Mouse (Mus musculus): Measurements from ENCODE around the gene Ly6g6d. TPM values are rescaled to one million over a fixed set of nuclear protein-coding genes. Genes with fewer than 3 reads are reported as not detected.

The Ly6g6d gene
- polyA plus RNA-seq, 1 experiment from 2014 or later = 1.5 TPM

- Histone ChIP-seq H3K36me3 (ENCODE audit: control insufficient read depth, insufficient read depth, low read length) (peaks cover 10% of the 10 kb centered on the region), H3K27ac (ENCODE audit: low read depth, low read length) (peak within 1 kb of the TSS; percentile 86)
- under 1% methylated on average over 49 of the region's 50 CpGs for WGBS
Measured at GRCm38 (mm10) chr17:35121143-35121799, 43.4 kb upstream of the Ly6g6d start, which contains the start of gene Gpank1. Gpank1 (plus strand) TSS chr17:35121455.

GRCm38 (mm10) chr17:35120745-35121142, 42.9 kb upstream of the Ly6g6d start:
- Histone ChIP-seq H3K9me3 (ENCODE audit: control insufficient read depth, low read length) (no peaks in the 10 kb centered on the region), H3K36me3 (ENCODE audit: control insufficient read depth, insufficient read depth, low read length) (peaks cover 14% of the 10 kb centered on the region), H3K27me3 (ENCODE audit: control insufficient read depth, insufficient read depth, low read length) (no peaks in the 10 kb centered on the region), H3K4me1 (ENCODE audit: control insufficient read depth, insufficient read depth, low read length) (peaks cover 13% of the 10 kb centered on the region), H3K4me3 (ENCODE audit: low read depth, low read length) (peak overlapping the region; percentile 86), H3K9ac (ENCODE audit: low read length) (peak overlapping the region; percentile 88), H3K27ac (ENCODE audit: low read depth, low read length) (no peak overlapping the region), H3K4me2 (peak overlapping the region; percentile 98)
- ATAC-seq (ENCODE audit: low FRiP score) (no peak; the same call in 1 of the 2 replicates), DNase-seq (ENCODE audit: low spot score, missing footprints) (peak; percentile 86)
- under 1% methylated on average over 33 of the region's 33 CpGs for whole genome bisulfite sequencing

More at GRCm38 (mm10) chr17:35121143-35121799, 43.4 kb upstream of the Ly6g6d start, which contains the start of gene Gpank1:
- Histone ChIP-seq H3K9ac (ENCODE audit: low read length) (peak within 1 kb of the TSS; percentile 88), H3K4me3 (ENCODE audit: low read depth, low read length) (peak within 1 kb of the TSS; percentile 86), H3K9me3 (ENCODE audit: control insufficient read depth, low read length) (no peaks in the 10 kb centered on the region), H3K4me2 (peak within 1 kb of the TSS; percentile 98), H3K27me3 (ENCODE audit: control insufficient read depth, insufficient read depth, low read length) (no peaks in the 10 kb centered on the region), H3K4me1 (ENCODE audit: control insufficient read depth, insufficient read depth, low read length) (peaks cover 15% of the 10 kb centered on the region)
- DNase-seq (ENCODE audit: low spot score, missing footprints) (peak; percentile 98), ATAC-seq (ENCODE audit: low FRiP score) (peak; percentile 95)

- 87% methylated on average over 8 of the region's 8 CpGs for WGBS
- no peak within 1 kb of the TSS for H3K4me3 ChIP-seq (ENCODE audit: low read depth, low read length)
- no peak within 1 kb of the TSS; the same call in 1 of the 2 replicates for H3K9ac ChIP-seq (ENCODE audit: low read length)
- H3K27me3 ChIP-seq (ENCODE audit: control insufficient read depth, insufficient read depth, low read length) = no peaks in the 10 kb centered on the region
- no peak within 1 kb of the TSS for H3K27ac ChIP-seq (ENCODE audit: low read depth, low read length)
- ATAC-seq (ENCODE audit: low FRiP score) = no peak
- H3K4me1 ChIP-seq (ENCODE audit: control insufficient read depth, insufficient read depth, low read length) = peaks cover 4% of the 10 kb centered on the region
- no peak within 1 kb of the TSS for H3K4me2 ChIP-seq
- H3K36me3 ChIP-seq (ENCODE audit: control insufficient read depth, insufficient read depth, low read length) = peaks cover 18% of the 10 kb centered on the region
- H3K9me3 ChIP-seq (ENCODE audit: control insufficient read depth, low read length) = no peaks in the 10 kb centered on the region
- DNase-seq (ENCODE audit: low spot score, missing footprints) = no peak
Measured at GRCm38 (mm10) chr17:35115046-35116019, 37.5 kb upstream of the Ly6g6d start, which contains the start of gene Ly6g5b. Ly6g5b (minus strand) TSS chr17:35115428.

- Histone ChIP-seq H3K27me3 (ENCODE audit: control insufficient read depth, insufficient read depth, low read length) (no peaks in the 10 kb centered on the region), H3K4me2 (no peak overlapping the region), H3K4me3 (ENCODE audit: low read depth, low read length) (no peak overlapping the region), H3K9me3 (ENCODE audit: control insufficient read depth, low read length) (no peaks in the 10 kb centered on the region), H3K27ac (ENCODE audit: low read depth, low read length) (no peak overlapping the region), H3K4me1 (ENCODE audit: control insufficient read depth, insufficient read depth, low read length) (no peaks in the 10 kb centered on the region), H3K9ac (ENCODE audit: low read length) (no peak overlapping the region), H3K36me3 (ENCODE audit: control insufficient read depth, insufficient read depth, low read length) (peaks cover 10% of the 10 kb centered on the region)
- 75% methylated on average over 9 of the region's 9 CpGs for WGBS
- DNase-seq (ENCODE audit: low spot score, missing footprints) (no peak), ATAC-seq (ENCODE audit: low FRiP score) (no peak)
Measured at GRCm38 (mm10) chr17:35111774-35112173, 33.9 kb upstream of the Ly6g6d start.

- Histone ChIP-seq H3K4me3 (ENCODE audit: low read depth, low read length) (no peak within 1 kb of the TSS), H3K4me2 (no peak within 1 kb of the TSS), H3K9me3 (ENCODE audit: control insufficient read depth, low read length) (no peaks in the 10 kb centered on the region), H3K27me3 (ENCODE audit: control insufficient read depth, insufficient read depth, low read length) (no peaks in the 10 kb centered on the region), H3K9ac (ENCODE audit: low read length) (no peak within 1 kb of the TSS), H3K36me3 (ENCODE audit: control insufficient read depth, insufficient read depth, low read length) (no peaks in the 10 kb centered on the region), H3K27ac (ENCODE audit: low read depth, low read length) (no peak within 1 kb of the TSS), H3K4me1 (ENCODE audit: control insufficient read depth, insufficient read depth, low read length) (peaks cover 8% of the 10 kb centered on the region)
- 89% methylated on average over 6 of the region's 6 CpGs for WGBS
- no peak for DNase-seq (ENCODE audit: low spot score, missing footprints)
- no peak for ATAC-seq (ENCODE audit: low FRiP score)
Measured at GRCm38 (mm10) chr17:35108097-35108496, 30.2 kb upstream of the Ly6g6d start, which contains the start of gene Ly6g5c. Ly6g5c (plus strand) TSS chr17:35108279.

GRCm38 (mm10) chr17:35106522-35106921, 28.7 kb upstream of the Ly6g6d start:
- Histone ChIP-seq H3K4me1 (ENCODE audit: control insufficient read depth, insufficient read depth, low read length) (peaks cover 8% of the 10 kb centered on the region), H3K27me3 (ENCODE audit: control insufficient read depth, insufficient read depth, low read length) (no peaks in the 10 kb centered on the region), H3K9ac (ENCODE audit: low read length) (peak overlapping the region; percentile 65), H3K9me3 (ENCODE audit: control insufficient read depth, low read length) (no peaks in the 10 kb centered on the region), H3K4me2 (peak overlapping the region; percentile 39), H3K27ac (ENCODE audit: low read depth, low read length) (no peak overlapping the region), H3K36me3 (ENCODE audit: control insufficient read depth, insufficient read depth, low read length) (peaks cover under 1% of the 10 kb centered on the region; the same call in 1 of the 2 replicates), H3K4me3 (ENCODE audit: low read depth, low read length) (no peak overlapping the region)
- ATAC-seq (ENCODE audit: low FRiP score) (no peak), DNase-seq (ENCODE audit: low spot score, missing footprints) (no peak)
- 69% methylated on average over 3 of the region's 3 CpGs for WGBS

GRCm38 (mm10) chr17:35105740-35106389, 28.0 kb upstream of the Ly6g6d start:
- H3K27me3 ChIP-seq (ENCODE audit: control insufficient read depth, insufficient read depth, low read length) = no peaks in the 10 kb centered on the region
- ATAC-seq (ENCODE audit: low FRiP score) (peak; percentile 50), DNase-seq (ENCODE audit: low spot score, missing footprints) (peak; percentile 89)
- no peak overlapping the region for H3K4me3 ChIP-seq (ENCODE audit: low read depth, low read length)
- H3K27ac ChIP-seq (ENCODE audit: low read depth, low read length) = no peak overlapping the region
- 22% methylated on average over 13 of the region's 13 CpGs for WGBS
- H3K9me3 ChIP-seq (ENCODE audit: control insufficient read depth, low read length) = no peaks in the 10 kb centered on the region
- peaks cover 4% of the 10 kb centered on the region; the same call in 1 of the 2 replicates for H3K36me3 ChIP-seq (ENCODE audit: control insufficient read depth, insufficient read depth, low read length)
- H3K4me1 ChIP-seq (ENCODE audit: control insufficient read depth, insufficient read depth, low read length) = peaks cover 8% of the 10 kb centered on the region
- H3K9ac ChIP-seq (ENCODE audit: low read length) = peak overlapping the region; percentile 65
- H3K4me2 ChIP-seq = peak overlapping the region; percentile 39

GRCm38 (mm10) chr17:35104754-35105153, 26.9 kb upstream of the Ly6g6d start:
- Histone ChIP-seq H3K9me3 (ENCODE audit: control insufficient read depth, low read length) (no peaks in the 10 kb centered on the region), H3K4me3 (ENCODE audit: low read depth, low read length) (no peak overlapping the region), H3K4me2 (no peak overlapping the region), H3K27me3 (ENCODE audit: control insufficient read depth, insufficient read depth, low read length) (no peaks in the 10 kb centered on the region), H3K27ac (ENCODE audit: low read depth, low read length) (no peak overlapping the region), H3K4me1 (ENCODE audit: control insufficient read depth, insufficient read depth, low read length) (peaks cover 8% of the 10 kb centered on the region), H3K36me3 (ENCODE audit: control insufficient read depth, insufficient read depth, low read length) (peaks cover 4% of the 10 kb centered on the region), H3K9ac (ENCODE audit: low read length) (no peak overlapping the region)
- WGBS = 81% methylated on average over 6 of the region's 6 CpGs
- ATAC-seq (ENCODE audit: low FRiP score) = no peak
- no peak for DNase-seq (ENCODE audit: low spot score, missing footprints)
